Mouse (Mus musculus): ENCODE measurements around the gene Sgpp1. TPM values are rescaled to one million over a fixed set of nuclear protein-coding genes. Genes with fewer than 3 reads are reported as not detected.

Gene Sgpp1
- polyA plus RNA-seq, 1 experiment = 64.9 TPM

DNA sequence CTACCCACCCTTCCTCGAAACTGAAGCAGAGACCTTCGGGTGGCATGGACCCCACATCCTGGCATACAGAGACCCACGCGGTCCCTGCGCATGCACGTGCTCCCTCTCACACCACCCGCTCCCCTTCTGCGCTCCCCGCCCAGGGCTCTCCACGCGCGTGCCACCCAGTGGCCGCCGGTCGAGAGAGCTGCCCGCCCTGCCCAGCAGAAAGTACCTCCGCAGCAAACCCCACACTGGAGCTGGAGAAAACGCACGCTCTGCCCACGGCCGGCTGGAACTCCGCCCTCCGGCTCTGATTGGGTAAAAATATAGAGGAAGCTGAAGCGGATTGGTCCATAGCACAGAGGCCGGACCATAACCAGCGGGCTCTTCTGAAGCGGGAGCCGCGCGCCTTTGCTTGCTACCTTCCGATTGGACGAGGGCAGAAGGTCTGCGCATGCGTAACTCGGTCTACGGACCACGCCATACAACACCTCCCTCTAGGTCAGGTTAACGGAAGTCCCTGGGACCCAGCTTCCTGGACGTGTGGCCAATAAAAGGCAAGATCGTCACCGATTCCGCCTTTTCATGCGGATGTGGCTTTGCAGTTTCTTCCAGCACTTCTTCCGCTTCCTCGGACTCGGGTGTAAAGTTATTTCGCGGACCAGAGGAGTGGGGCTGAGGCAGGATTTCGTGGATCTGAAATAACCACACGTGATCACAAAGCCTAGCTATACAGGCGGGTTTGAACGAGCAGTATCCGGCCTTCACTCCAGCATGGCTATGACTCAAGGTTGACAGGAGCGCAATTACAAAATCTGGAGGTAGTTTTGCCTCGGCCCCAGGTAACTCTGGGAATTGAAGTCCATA lies 66.0 kb downstream of the Sgpp1 start, which contains the start of gene Wdr89:
Gene Wdr89 (minus strand): TSS at position 280 of the 849 bp plus-strand sequence.
- WGBS = under 1% methylated on average over 55 of the region's 55 CpGs
- H3K4me1 ChIP-seq (replicated peaks; ENCODE audit: control insufficient read depth, insufficient read depth, low read length) = peaks cover 6% of the 10 kb centered on the region
- peak; percentile 97 for DNase-seq
- H3K27me3 ChIP-seq (ENCODE audit: control insufficient read depth, insufficient read depth, low read length) = no peaks in the 10 kb centered on the region
- TF ChIP-seq POLR2A (IDR thresholded peaks at IDR 0.05; ENCODE audit: control insufficient read depth, extremely low read depth, insufficient read depth, low read length, poor library complexity) (peak; percentile 53), CTCF (IDR thresholded peaks at IDR 0.05; ENCODE audit: borderline replicate concordance, control insufficient read depth, extremely low read depth, insufficient read depth, low read length, poor library complexity) (no peak)
- H3K4me3 ChIP-seq (ENCODE audit: control insufficient read depth, insufficient read depth, low read length) = peak within 1 kb of the TSS; percentile 75
- no peaks in the 10 kb centered on the region for H3K36me3 ChIP-seq (ENCODE audit: control insufficient read depth, insufficient read depth, low read length)
- H3K27ac ChIP-seq (ENCODE audit: control insufficient read depth, insufficient read depth, low read length) = peak within 1 kb of the TSS; percentile 82

DNA sequence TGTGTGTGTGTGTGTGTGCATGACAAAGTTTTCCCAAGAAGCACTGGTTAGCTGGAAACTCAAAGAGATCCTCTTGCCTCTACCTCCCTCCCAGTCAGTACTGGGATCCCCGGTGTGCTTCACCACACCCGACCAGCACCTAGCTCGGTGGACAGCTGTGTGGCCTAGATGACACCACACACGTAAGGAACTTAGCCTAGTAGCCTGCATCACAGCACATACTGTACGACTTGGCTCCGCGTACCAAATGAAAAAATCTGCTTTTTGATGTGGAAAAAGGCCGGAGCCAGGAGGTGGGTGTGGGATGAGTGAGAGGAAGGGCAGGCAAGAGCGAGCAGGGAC lies 66.6 kb downstream of the Sgpp1 start:
- H3K4me1 ChIP-seq (replicated peaks; ENCODE audit: control insufficient read depth, insufficient read depth, low read length) = peaks cover 6% of the 10 kb centered on the region
- DNase-seq = no peak
- WGBS = under 1% methylated on average over 9 of the region's 9 CpGs
- H3K36me3 ChIP-seq (ENCODE audit: control insufficient read depth, insufficient read depth, low read length) = no peaks in the 10 kb centered on the region
- TF ChIP-seq CTCF (IDR thresholded peaks at IDR 0.05; ENCODE audit: borderline replicate concordance, control insufficient read depth, extremely low read depth, insufficient read depth, low read length, poor library complexity) = no peak
- no peak for TF ChIP-seq POLR2A (IDR thresholded peaks at IDR 0.05; ENCODE audit: control insufficient read depth, extremely low read depth, insufficient read depth, low read length, poor library complexity)
- no peak overlapping the region; the same call in 1 of the 2 replicates for H3K27ac ChIP-seq (ENCODE audit: control insufficient read depth, insufficient read depth, low read length)
- H3K27me3 ChIP-seq (ENCODE audit: control insufficient read depth, insufficient read depth, low read length) = no peaks in the 10 kb centered on the region
- H3K4me3 ChIP-seq (ENCODE audit: control insufficient read depth, insufficient read depth, low read length) = peak overlapping the region; percentile 67

DNA sequence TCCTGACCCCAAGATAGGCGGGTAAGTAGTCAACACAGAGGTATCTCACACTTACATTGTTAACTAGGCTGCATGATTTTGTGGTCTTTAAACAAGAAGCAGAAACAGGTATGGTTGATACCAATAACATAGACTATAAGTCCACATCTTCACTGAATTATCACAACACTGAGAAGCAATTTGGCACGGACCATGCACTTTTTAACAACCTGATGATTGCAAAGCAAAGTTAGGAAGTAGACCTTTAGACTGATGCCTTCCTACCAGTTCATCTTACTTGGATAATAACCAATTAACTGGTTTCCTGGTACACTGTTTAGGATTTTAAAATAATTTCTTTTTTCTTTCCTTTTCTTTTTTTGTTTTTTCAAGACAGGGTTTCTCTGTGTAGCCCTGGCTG lies 67.3 kb downstream of the Sgpp1 start:
- peaks cover 6% of the 10 kb centered on the region for H3K4me1 ChIP-seq (replicated peaks; ENCODE audit: control insufficient read depth, insufficient read depth, low read length)
- no peak for TF ChIP-seq CTCF (IDR thresholded peaks at IDR 0.05; ENCODE audit: borderline replicate concordance, control insufficient read depth, extremely low read depth, insufficient read depth, low read length, poor library complexity)
- TF ChIP-seq POLR2A (IDR thresholded peaks at IDR 0.05; ENCODE audit: control insufficient read depth, extremely low read depth, insufficient read depth, low read length, poor library complexity) = no peak
- H3K36me3 ChIP-seq (ENCODE audit: control insufficient read depth, insufficient read depth, low read length) = no peaks in the 10 kb centered on the region
- no peak overlapping the region for H3K4me3 ChIP-seq (ENCODE audit: control insufficient read depth, insufficient read depth, low read length)
- H3K27ac ChIP-seq (ENCODE audit: control insufficient read depth, insufficient read depth, low read length) = no peak overlapping the region
- no peak for DNase-seq
- H3K27me3 ChIP-seq (ENCODE audit: control insufficient read depth, insufficient read depth, low read length) = no peaks in the 10 kb centered on the region
- WGBS = 91% methylated on average over 2 of the region's 2 CpGs

DNA sequence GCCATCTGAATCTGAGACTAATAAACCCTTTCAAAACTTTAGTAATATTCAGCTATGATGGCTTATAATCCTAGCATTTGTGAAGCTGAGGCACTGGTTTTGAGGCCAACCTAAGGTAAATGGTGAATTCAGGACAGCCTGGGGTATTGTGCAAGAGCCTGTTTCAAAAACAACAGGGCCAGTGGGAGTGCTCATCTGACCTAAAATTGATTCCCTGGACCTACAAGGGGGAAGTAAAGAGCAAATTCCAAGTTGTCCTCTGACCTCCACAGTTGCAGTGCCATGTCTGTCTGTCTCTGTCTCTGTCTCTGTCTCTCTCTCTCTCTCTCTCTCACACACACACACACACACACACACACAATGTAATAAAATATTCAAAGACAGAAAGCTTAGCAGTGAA lies 68.6 kb downstream of the Sgpp1 start:
- H3K27me3 ChIP-seq (ENCODE audit: control insufficient read depth, insufficient read depth, low read length) = no peaks in the 10 kb centered on the region
- no peaks in the 10 kb centered on the region for H3K36me3 ChIP-seq (ENCODE audit: control insufficient read depth, insufficient read depth, low read length)
- no peak overlapping the region for H3K27ac ChIP-seq (ENCODE audit: control insufficient read depth, insufficient read depth, low read length)
- DNase-seq = no peak
- TF ChIP-seq POLR2A (IDR thresholded peaks at IDR 0.05; ENCODE audit: control insufficient read depth, extremely low read depth, insufficient read depth, low read length, poor library complexity) (no peak), CTCF (IDR thresholded peaks at IDR 0.05; ENCODE audit: borderline replicate concordance, control insufficient read depth, extremely low read depth, insufficient read depth, low read length, poor library complexity) (no peak)
- no peak overlapping the region for H3K4me3 ChIP-seq (ENCODE audit: control insufficient read depth, insufficient read depth, low read length)
- peaks cover 6% of the 10 kb centered on the region for H3K4me1 ChIP-seq (replicated peaks; ENCODE audit: control insufficient read depth, insufficient read depth, low read length)

DNA sequence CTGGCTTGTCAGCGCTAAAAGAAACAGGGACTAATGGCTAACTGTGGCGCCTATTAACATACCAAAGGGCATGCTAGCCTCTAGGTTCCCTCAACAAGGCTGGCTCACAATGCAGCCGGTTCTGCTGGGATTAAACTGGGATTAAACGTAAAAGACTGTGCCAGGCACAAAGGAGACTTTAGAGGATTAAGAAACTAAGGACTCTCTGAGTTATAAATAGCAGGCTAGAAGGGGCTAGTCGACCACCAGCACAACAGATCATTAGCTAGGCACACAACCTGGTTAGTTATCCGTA lies 71.1 kb downstream of the Sgpp1 start:
- TF ChIP-seq CTCF (IDR thresholded peaks at IDR 0.05; ENCODE audit: borderline replicate concordance, control insufficient read depth, extremely low read depth, insufficient read depth, low read length, poor library complexity) = no peak
- no peak for TF ChIP-seq POLR2A (IDR thresholded peaks at IDR 0.05; ENCODE audit: control insufficient read depth, extremely low read depth, insufficient read depth, low read length, poor library complexity)
- no peak for DNase-seq
- 91% methylated on average over 6 of the region's 6 CpGs for WGBS
- Histone ChIP-seq H3K27me3 (ENCODE audit: control insufficient read depth, insufficient read depth, low read length) (no peaks in the 10 kb centered on the region), H3K4me3 (ENCODE audit: control insufficient read depth, insufficient read depth, low read length) (no peak overlapping the region), H3K36me3 (ENCODE audit: control insufficient read depth, insufficient read depth, low read length) (no peaks in the 10 kb centered on the region), H3K27ac (ENCODE audit: control insufficient read depth, insufficient read depth, low read length) (no peak overlapping the region), H3K4me1 (replicated peaks; ENCODE audit: control insufficient read depth, insufficient read depth, low read length) (peaks cover 2% of the 10 kb centered on the region)

Other genes starting within 250 kb of the Sgpp1 start
- gene Ppp2r5e, start 139.5 kb downstream of the Sgpp1 start, polyA plus RNA-seq (2012; rRNA removed) = 22.2 and 49.0 TPM in 2 replicates
- gene Wdr89, start 66.2 kb downstream of the Sgpp1 start, polyA plus RNA-seq (2012; rRNA removed) = 3.2 and 4.6 TPM in 2 replicates
- gene Syne2, start 82.4 kb upstream of the Sgpp1 start, polyA plus RNA-seq (2012; rRNA removed) = 14.4 and 15.5 TPM in 2 replicates